Mouse (Mus musculus): ENCODE measurements around the gene Tnfsf4. TPM values are rescaled to one million over a fixed set of nuclear protein-coding genes. Genes with fewer than 3 reads are reported as not detected.

The Tnfsf4 gene
- polyA plus RNA-seq, 1 experiment from 2014 or later = 0.08 TPM

Other genes with a start within 250 kb of the Tnfsf4 start
- not detected in 2 replicates for gene Tex50, start 236.1 kb upstream of the Tnfsf4 start, polyA plus RNA-seq (2014; fragmentation: Nextera tagmentation; extraction: Ambion mirVana)
- gene Prdx6, start 144.2 kb upstream of the Tnfsf4 start, polyA plus RNA-seq (2014; fragmentation: Nextera tagmentation; extraction: Ambion mirVana) = 325 and 357 TPM in 2 replicates
- 0.18 and 0.29 TPM in 2 replicates for gene Tnfsf18, start 99.2 kb downstream of the Tnfsf4 start, polyA plus RNA-seq (2014; fragmentation: Nextera tagmentation; extraction: Ambion mirVana)

Data from embryonic facial prominence, embryonic 14.5 days (tissue).